Mouse (Mus musculus) naive thymus-derived CD4-positive, alpha-beta T cell, adult 5 months (primary cell): ENCODE results near the gene Smim10l1. TPM values are rescaled to one million over a fixed set of nuclear protein-coding genes. Genes with fewer than 3 reads are reported as not detected.

ENCODE experiments used
- polyA plus RNA-seq: library from polyadenylated mRNA; unstranded; fragments of 100-300 nt; shearing (Covaris generic); gene quantifications from one replicate; pipeline ENCODE4 v1.2.1, GENCODE M21; 2017

Gene Smim10l1
- 16.8 TPM for polyA plus RNA-seq

DNA sequence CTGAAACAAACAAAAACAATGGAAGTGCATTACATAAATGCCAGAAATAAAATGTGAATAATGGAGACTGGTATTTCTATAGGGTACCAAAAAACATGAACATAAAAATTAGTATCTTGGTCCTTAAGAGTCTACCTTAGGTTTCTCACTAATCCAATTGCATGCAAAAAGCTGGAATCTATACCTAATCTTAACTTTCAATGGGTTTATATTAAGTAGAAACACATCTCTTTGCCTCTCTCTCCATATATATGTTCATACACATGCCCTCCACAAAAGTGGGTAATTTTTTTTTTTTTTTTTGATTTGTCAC is at the start of gene Smim10l1:
Gene Smim10l1, plus strand, starts transcription at position 301 of the 313 bp plus-strand sequence.

DNA sequence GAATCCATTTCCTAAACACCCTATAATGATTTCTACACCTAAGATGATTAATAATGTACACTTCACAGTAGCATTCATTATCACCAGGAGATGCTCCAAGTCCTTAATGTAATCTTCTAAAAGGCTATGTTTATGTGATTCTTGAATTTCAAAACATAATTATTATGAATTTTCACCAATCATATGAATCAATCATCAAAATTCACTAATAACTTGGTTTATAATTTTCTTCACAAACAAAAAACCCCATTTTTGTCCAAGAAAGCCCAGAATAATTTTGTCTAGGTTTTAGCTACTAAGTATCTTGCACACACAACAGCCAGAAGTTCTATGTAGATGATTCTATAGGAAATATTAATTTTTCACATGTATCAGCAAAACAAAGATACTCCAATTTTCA is 49.0 kb upstream of the Smim10l1 start, which contains the start of gene Tas2r140:
Gene Tas2r140, minus strand, starts transcription at position 101 of the 400 bp plus-strand sequence.

Other genes with a start within 250 kb of the Smim10l1 start
- gene Tas2r116, start 249.5 kb upstream of the Smim10l1 start, polyA plus RNA-seq, result not detected
- gene Tas2r110, start 236.9 kb upstream of the Smim10l1 start, polyA plus RNA-seq, result not detected
- gene Tas2r113, start 211.9 kb upstream of the Smim10l1 start, polyA plus RNA-seq, result not detected
- not detected for gene Tas2r125, start 195.3 kb upstream of the Smim10l1 start, polyA plus RNA-seq
- gene Tas2r129, start 153.8 kb upstream of the Smim10l1 start, polyA plus RNA-seq, result not detected
- not detected for gene Tas2r131, start 147.0 kb upstream of the Smim10l1 start, polyA plus RNA-seq
- not detected for gene Tas2r109, start 123.9 kb upstream of the Smim10l1 start, polyA plus RNA-seq
- gene Tas2r103, start 67.8 kb upstream of the Smim10l1 start, polyA plus RNA-seq, result not detected
- not detected for gene Tas2r140, start 49.1 kb upstream of the Smim10l1 start, polyA plus RNA-seq
- not detected for gene 5530400C23Rik, start 187.3 kb downstream of the Smim10l1 start, polyA plus RNA-seq